Mouse (Mus musculus) bone marrow macrophage, adult 2 months (primary cell): ENCODE measurements around the gene Lmod1.

Experiments used
- CTCF ChIP-seq: IDR thresholded peaks from 2 replicates; pipeline ENCODE4 v1.5.1; 2012; ENCODE audit warnings: low read depth, mild to moderate bottlenecking, low read length, moderate library complexity
- POLR2A ChIP-seq: IDR thresholded peaks from 2 replicates; pipeline ENCODE4 v1.6.1; 2012; ENCODE audit warnings: mild to moderate bottlenecking, low read depth, low read length, borderline replicate concordance

DNA sequence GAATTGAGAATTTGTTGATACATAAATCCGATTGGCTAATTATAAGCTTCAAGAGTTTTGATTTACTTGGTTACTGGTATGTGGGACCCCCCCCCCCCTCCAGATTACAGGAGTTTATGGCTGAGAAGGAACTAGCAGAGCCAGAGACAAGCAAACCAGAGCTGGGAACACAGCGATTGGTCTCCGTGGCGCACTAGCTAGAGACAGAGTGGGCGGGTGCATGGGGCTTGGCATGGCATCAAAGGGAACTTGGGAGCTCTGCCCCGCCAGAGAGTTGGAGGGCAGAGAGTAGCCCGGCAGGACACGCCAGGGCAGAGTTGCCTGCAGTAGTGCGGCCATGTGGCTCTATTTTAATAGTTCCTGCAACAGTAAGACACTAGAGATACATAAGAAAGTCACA is 44.0 kb upstream of the Lmod1 start:
- TF ChIP-seq POLR2A (no peak), CTCF (no peak)
